Comparison of ENCODE assay signal across 8 mouse cellular contexts in the genomic region with DNA sequence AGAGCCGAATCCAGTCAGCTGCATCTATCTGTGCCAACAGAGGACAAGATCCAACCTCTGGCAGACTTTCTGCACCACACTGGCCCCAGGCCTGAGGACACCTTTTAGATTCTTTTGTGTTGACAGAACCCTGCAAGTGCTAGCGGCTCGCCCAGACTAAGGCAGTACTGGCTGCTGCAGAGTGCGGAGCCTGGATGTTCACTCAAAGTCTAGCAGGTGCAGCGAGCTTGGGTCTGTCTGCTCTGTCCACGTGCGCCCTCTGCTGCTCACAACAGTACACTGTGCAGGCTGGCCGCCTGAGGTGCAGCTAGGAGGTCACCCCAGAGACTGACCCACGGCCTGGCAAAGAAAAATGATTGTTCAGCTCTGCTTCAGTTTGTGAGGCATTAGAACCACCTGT. TPM values are rescaled to one million over a fixed set of nuclear protein-coding genes. Genes with fewer than 3 reads are reported as not detected.
DNase-seq lines count a peak whose midpoint lies in the region; ATAC-seq and TF ChIP-seq lines count a peak whose summit lies in the region.

No protein-coding gene starts in this region.

- H3K9me3 ChIP-seq in heart, embryonic 16.5 days (replicated peaks; ENCODE audit: control insufficient read depth, low read length): no peaks in the 10 kb centered on the region
- H3K9me3 ChIP-seq in liver, embryonic 16.5 days (replicated peaks; ENCODE audit: control insufficient read depth, low read length): no peaks in the 10 kb centered on the region
- H3K9me3 ChIP-seq in neural tube, embryonic 15.5 days (replicated peaks): no peaks in the 10 kb centered on the region

- no peaks in the 10 kb centered on the region for H3K36me3 ChIP-seq in heart, embryonic 16.5 days (ENCODE audit: control insufficient read depth, insufficient read depth)
- H3K36me3 ChIP-seq in liver, embryonic 16.5 days (ENCODE audit: control insufficient read depth, insufficient read depth): no peaks in the 10 kb centered on the region
- no peaks in the 10 kb centered on the region for H3K36me3 ChIP-seq in neural tube, embryonic 15.5 days

- TF ChIP-seq POLR2A in bone marrow, adult 2 months (IDR thresholded peaks at IDR 0.05; ENCODE audit: borderline replicate concordance, control insufficient read depth, low read depth, low read length): no peak
- TF ChIP-seq POLR2A in embryonic fibroblast, embryonic 13.5 days (IDR thresholded peaks at IDR 0.05; ENCODE audit: low read depth, low read length): no peak

- H3K27ac ChIP-seq in bone marrow, adult 2 months (ENCODE audit: control insufficient read depth, insufficient read depth, low read depth, low read length, poor library complexity): no peak overlapping the region
- no peak overlapping the region for H3K27ac ChIP-seq in embryonic fibroblast, embryonic 13.5 days (ENCODE audit: insufficient read depth, low read length)
- H3K27ac ChIP-seq in heart, embryonic 16.5 days (ENCODE audit: low read length): no peak overlapping the region
- no peak overlapping the region for H3K27ac ChIP-seq in liver, embryonic 16.5 days (ENCODE audit: low read length)
- H3K27ac ChIP-seq in neural tube, embryonic 15.5 days (replicated peaks): no peak overlapping the region

- H3K27me3 ChIP-seq in heart, embryonic 16.5 days (ENCODE audit: control insufficient read depth, insufficient read depth, low read length): peaks cover 11% of the 10 kb centered on the region
- H3K27me3 ChIP-seq in liver, embryonic 16.5 days (ENCODE audit: control insufficient read depth, insufficient read depth, low read depth, low read length): peaks cover 61% of the 10 kb centered on the region
- H3K27me3 ChIP-seq in neural tube, embryonic 15.5 days (replicated peaks): 0 out of 2 replicates have a peak, but pooled peaks cover 2% of the 10 kb centered on the region

- H3K4me2 ChIP-seq in heart, embryonic 16.5 days (ENCODE audit: low read depth, low read length): no peak overlapping the region
- H3K4me2 ChIP-seq in liver, embryonic 16.5 days (ENCODE audit: low read depth, low read length): no peak overlapping the region
- H3K4me2 ChIP-seq in neural tube, embryonic 15.5 days: peak overlapping the region; percentile 35

- H3K4me3 ChIP-seq in bone marrow, adult 2 months (replicated peaks; ENCODE audit: control insufficient read depth, low read depth, low read length): no peak overlapping the region
- no peak overlapping the region for H3K4me3 ChIP-seq in embryonic fibroblast, embryonic 13.5 days (ENCODE audit: insufficient read depth, low read length)
- no peak overlapping the region for H3K4me3 ChIP-seq in heart, embryonic 16.5 days (ENCODE audit: low read length)
- no peak overlapping the region for H3K4me3 ChIP-seq in liver, embryonic 16.5 days (ENCODE audit: low read depth, low read length)
- no peak overlapping the region for H3K4me3 ChIP-seq in neural tube, embryonic 15.5 days (replicated peaks)

- peak; percentile 60 for ATAC-seq in CD4-positive, CD25-positive, alpha-beta regulatory T cell, adult 4 months
- peak; percentile 31; the same call in 1 of the 2 replicates for ATAC-seq in heart, embryonic 16.5 days (replicated peaks; ENCODE audit: extremely low read depth, insufficient read depth, low FRiP score)
- peak; percentile 39; the same call in 1 of the 2 replicates for ATAC-seq in liver, embryonic 16.5 days (ENCODE audit: low read depth)
- ATAC-seq in neural tube, embryonic 15.5 days (ENCODE audit: low FRiP score): peak; percentile 46

- H3K4me1 ChIP-seq in bone marrow, adult 2 months (ENCODE audit: control insufficient read depth, insufficient read depth, low read length): no peaks in the 10 kb centered on the region
- H3K4me1 ChIP-seq in embryonic fibroblast, embryonic 13.5 days (ENCODE audit: control insufficient read depth, insufficient read depth, low read length): peaks cover 6% of the 10 kb centered on the region
- H3K4me1 ChIP-seq in heart, embryonic 16.5 days (ENCODE audit: control insufficient read depth, insufficient read depth, low read length): peaks cover 17% of the 10 kb centered on the region
- peaks cover 26% of the 10 kb centered on the region for H3K4me1 ChIP-seq in liver, embryonic 16.5 days (ENCODE audit: control insufficient read depth, low read depth, low read length)
- H3K4me1 ChIP-seq in neural tube, embryonic 15.5 days: peaks cover 30% of the 10 kb centered on the region

- no peak overlapping the region for H3K9ac ChIP-seq in heart, embryonic 16.5 days (ENCODE audit: low read length)
- H3K9ac ChIP-seq in liver, embryonic 16.5 days (ENCODE audit: low read depth, low read length): no peak overlapping the region
- 0 out of 2 replicates have a peak overlapping the region, but pooled peaks have one; percentile 26 for H3K9ac ChIP-seq in neural tube, embryonic 15.5 days (replicated peaks)

- peak; percentile 89 for DNase-seq in kidney, postnatal 10 days
- DNase-seq in telencephalon, adult 2 months (ENCODE audit: low read depth, low spot score): peak; percentile 64

- TF ChIP-seq CTCF in bone marrow, adult 2 months (IDR thresholded peaks at IDR 0.05; ENCODE audit: control insufficient read depth, insufficient read depth, low read length): peak; percentile 97
- TF ChIP-seq CTCF in embryonic fibroblast, embryonic 13.5 days (IDR thresholded peaks at IDR 0.05; ENCODE audit: borderline replicate concordance, insufficient read depth, low read length): peak; percentile 100

- WGBS in bone marrow, adult 2 months: 8% methylated on average over 9 of the region's 9 CpGs
- 10% methylated on average over 9 of the region's 9 CpGs for WGBS in heart, embryonic 16.5 days
- 8% methylated on average over 9 of the region's 9 CpGs for WGBS in liver, embryonic 16.5 days (ENCODE audit: insufficient replicate concordance)
- 8% methylated on average over 9 of the region's 9 CpGs for WGBS in neural tube, embryonic 15.5 days

RNA-seq across cellular contexts. Expression of gene Dusp8, which starts 2.1 kb away (rescaled TPM):
- polyA plus RNA-seq in CD4-positive, CD25-positive, alpha-beta regulatory T cell, adult 4 months (2017; shearing (Covaris generic)): under 1 TPM in 1 of 2 experiments, not detected in 1; 0.17 TPM
- polyA plus RNA-seq in bone marrow, adult 2 months (2011; ENCODE audit: insufficient read depth, insufficient read length, low replicate concordance, missing spikeins): 4.9 and 7.5 TPM in 2 replicates
- 5.1 and 5.4 TPM in 2 replicates for polyA plus RNA-seq in embryonic fibroblast, embryonic 13.5 days (2011; ENCODE audit: insufficient read length, low read depth, missing spikeins)
- 9.3 and 11.1 TPM in 2 replicates for polyA plus RNA-seq in heart, embryonic 16.5 days (2015; fragmentation: Nextera tagmentation; extraction: Ambion mirVana)
- 2.8 TPM in 2 replicates for polyA plus RNA-seq in liver, embryonic 16.5 days (2015; fragmentation: Nextera tagmentation; extraction: Ambion mirVana)
- 110 and 132 TPM in 2 replicates for polyA plus RNA-seq in neural tube, embryonic 15.5 days (2015; fragmentation: Nextera tagmentation; extraction: Ambion mirVana)

RNA-seq across cellular contexts. Expression of gene Gm45618, which starts 22.8 kb away (rescaled TPM):
- not detected for polyA plus RNA-seq in CD4-positive, CD25-positive, alpha-beta regulatory T cell, adult 4 months (2017; shearing (Covaris generic))
- not detected in 2 replicates for polyA plus RNA-seq in bone marrow, adult 2 months (2011; ENCODE audit: insufficient read depth, insufficient read length, low replicate concordance, missing spikeins)
- not detected in 2 replicates for polyA plus RNA-seq in embryonic fibroblast, embryonic 13.5 days (2011; ENCODE audit: insufficient read length, low read depth, missing spikeins)
- polyA plus RNA-seq in heart, embryonic 16.5 days (2015; fragmentation: Nextera tagmentation; extraction: Ambion mirVana): not detected in 2 replicates
- polyA plus RNA-seq in liver, embryonic 16.5 days (2015; fragmentation: Nextera tagmentation; extraction: Ambion mirVana): not detected in 2 replicates
- polyA plus RNA-seq in neural tube, embryonic 15.5 days (2015; fragmentation: Nextera tagmentation; extraction: Ambion mirVana): 0.40 and 0.50 TPM in 2 replicates

RNA-seq across cellular contexts. Expression of gene Mob2, which starts 36.9 kb away (rescaled TPM):
- 10 to 100 TPM; 63.0 to 78.7 TPM for polyA plus RNA-seq in CD4-positive, CD25-positive, alpha-beta regulatory T cell, adult 4 months (2017; shearing (Covaris generic))
- 28.2 and 34.3 TPM in 2 replicates for polyA plus RNA-seq in bone marrow, adult 2 months (2011; ENCODE audit: insufficient read depth, insufficient read length, low replicate concordance, missing spikeins)
- polyA plus RNA-seq in embryonic fibroblast, embryonic 13.5 days (2011; ENCODE audit: insufficient read length, low read depth, missing spikeins): 15.2 and 15.9 TPM in 2 replicates
- 54.3 and 56.3 TPM in 2 replicates for polyA plus RNA-seq in heart, embryonic 16.5 days (2015; fragmentation: Nextera tagmentation; extraction: Ambion mirVana)
- 58.9 and 60.7 TPM in 2 replicates for polyA plus RNA-seq in liver, embryonic 16.5 days (2015; fragmentation: Nextera tagmentation; extraction: Ambion mirVana)
- polyA plus RNA-seq in neural tube, embryonic 15.5 days (2015; fragmentation: Nextera tagmentation; extraction: Ambion mirVana): 51.2 and 55.6 TPM in 2 replicates

RNA-seq across cellular contexts. Expression of gene Gm39115, which starts 38.1 kb away (rescaled TPM):
- polyA plus RNA-seq in CD4-positive, CD25-positive, alpha-beta regulatory T cell, adult 4 months (2017; shearing (Covaris generic)): not detected
- not detected in 2 replicates for polyA plus RNA-seq in bone marrow, adult 2 months (2011; ENCODE audit: insufficient read depth, insufficient read length, low replicate concordance, missing spikeins)
- polyA plus RNA-seq in embryonic fibroblast, embryonic 13.5 days (2011; ENCODE audit: insufficient read length, low read depth, missing spikeins): not detected in 2 replicates
- not detected in 2 replicates for polyA plus RNA-seq in heart, embryonic 16.5 days (2015; fragmentation: Nextera tagmentation; extraction: Ambion mirVana)
- not detected in 2 replicates for polyA plus RNA-seq in liver, embryonic 16.5 days (2015; fragmentation: Nextera tagmentation; extraction: Ambion mirVana)
- not detected in 2 replicates for polyA plus RNA-seq in neural tube, embryonic 15.5 days (2015; fragmentation: Nextera tagmentation; extraction: Ambion mirVana)

RNA-seq across cellular contexts. Expression of gene Gm45337, which starts 46.6 kb away (rescaled TPM):
- polyA plus RNA-seq in CD4-positive, CD25-positive, alpha-beta regulatory T cell, adult 4 months (2017; shearing (Covaris generic)): not detected
- polyA plus RNA-seq in bone marrow, adult 2 months (2011; ENCODE audit: insufficient read depth, insufficient read length, low replicate concordance, missing spikeins): not detected in 2 replicates
- not detected in 2 replicates for polyA plus RNA-seq in embryonic fibroblast, embryonic 13.5 days (2011; ENCODE audit: insufficient read length, low read depth, missing spikeins)
- not detected in 2 replicates for polyA plus RNA-seq in heart, embryonic 16.5 days (2015; fragmentation: Nextera tagmentation; extraction: Ambion mirVana)
- polyA plus RNA-seq in liver, embryonic 16.5 days (2015; fragmentation: Nextera tagmentation; extraction: Ambion mirVana): not detected in 2 replicates
- polyA plus RNA-seq in neural tube, embryonic 15.5 days (2015; fragmentation: Nextera tagmentation; extraction: Ambion mirVana): not detected in 2 replicates
